Mouse (Mus musculus) lung, embryonic 15.5 days (tissue): Measurements from ENCODE around the gene Kctd17. TPM values are rescaled to one million over a fixed set of nuclear protein-coding genes. Genes with fewer than 3 reads are reported as not detected.

ENCODE experiments used
- ATAC-seq: fragments of 200-750 bp; cut with Nextera tagmentation; 2 replicates; pipeline ENCODE4 v1.8.0; 2017; ENCODE audit warnings: moderate number of reproducible peaks, borderline replicate concordance; ENCODE audit not compliant: low FRiP score, low TSS enrichment; ENCODE audit errors: extremely low read depth
- H3K27ac ChIP-seq: fragments of 300-500 bp; sonication (generic); 2 replicates; pipeline ENCODE4 v1.5.1; 2015; ENCODE audit warnings: moderate library complexity, mild to moderate bottlenecking, inconsistent platforms
- H3K27me3 ChIP-seq: fragments of 300-500 bp; sonication (generic); 2 replicates; pipeline ENCODE4 v1.6.1; 2015; ENCODE audit warnings: inconsistent platforms
- H3K36me3 ChIP-seq: fragments of 300-500 bp; sonication (generic); 2 replicates; pipeline ENCODE4 v1.6.1; 2015; ENCODE audit warnings: inconsistent platforms
- H3K4me1 ChIP-seq: fragments of 300-500 bp; sonication (generic); 2 replicates; pipeline ENCODE4 v1.6.1; 2015; ENCODE audit warnings: inconsistent platforms
- H3K4me2 ChIP-seq: fragments of 300-500 bp; sonication (generic); 2 replicates; pipeline ENCODE4 v1.6.1; 2015; ENCODE audit warnings: inconsistent platforms, mild to moderate bottlenecking, moderate library complexity
- H3K4me3 ChIP-seq: fragments of 300-500 bp; sonication (generic); 2 replicates; pipeline ENCODE4 v1.5.1; 2015; ENCODE audit warnings: mild to moderate bottlenecking, inconsistent platforms
- H3K9ac ChIP-seq: fragments of 300-500 bp; sonication (generic); 2 replicates; pipeline ENCODE4 v1.6.1; 2015; ENCODE audit warnings: inconsistent platforms
- H3K9me3 ChIP-seq: fragments of 300-500 bp; sonication (generic); 2 replicates; pipeline ENCODE4 v1.6.1; 2016; ENCODE audit warnings: inconsistent platforms
- WGBS: fragments of 180-500 bp; shearing (Covaris S2); methylation state at CpG from one replicate; pipeline ENCODE4 v1.1.7; 2015; 5-methylcytosine and 5-hydroxymethylcytosine counted together
- polyA plus RNA-seq: library from polyadenylated mRNA; unstranded; fragments of >200 nt; fragmentation: Nextera tagmentation; extraction: Ambion mirVana; gene quantifications from 2 replicates; pipeline ENCODE4 v1.2.1, GENCODE M21; 2015

Kctd17 gene
- polyA plus RNA-seq, 1 experiment from 2014 or later, result 49.5 TPM

GRCm38 (mm10) chr15:78450419-78450768 lies 22.0 kb downstream of the Kctd17 start:
- 78% methylated on average over 6 of the region's 6 CpGs for WGBS
- no peak overlapping the region for H3K27ac ChIP-seq

DNA sequence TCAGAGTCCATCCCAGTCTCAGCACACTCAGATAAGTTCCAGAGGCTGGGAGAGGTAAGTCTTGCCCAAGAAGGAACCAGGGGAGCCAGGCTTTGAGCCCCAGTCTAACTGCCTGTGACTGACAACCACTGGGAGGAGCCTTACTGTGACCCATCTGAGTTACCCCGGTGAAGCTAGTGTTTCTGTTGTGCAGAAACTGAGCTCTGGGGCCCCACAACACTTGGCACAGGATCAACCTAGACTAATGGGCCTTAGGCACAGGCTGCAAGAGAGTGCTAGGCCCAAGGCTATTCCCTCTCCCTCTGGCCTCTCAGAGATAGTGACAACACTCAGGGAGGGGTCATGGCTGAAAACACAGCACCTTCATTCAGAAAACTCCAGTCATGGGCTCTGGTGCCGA lies 22.8 kb downstream of the Kctd17 start:
- Histone ChIP-seq H3K27me3 (no peaks in the 10 kb centered on the region), H3K4me1 (peaks cover 6% of the 10 kb centered on the region; the same call in 1 of the 2 replicates), H3K4me3 (no peak overlapping the region), H3K9ac (no peak overlapping the region), H3K9me3 (no peaks in the 10 kb centered on the region), H3K4me2 (no peak overlapping the region), H3K27ac (no peak overlapping the region), H3K36me3 (no peaks in the 10 kb centered on the region)
- WGBS, result 65% methylated on average over 2 of the region's 2 CpGs
- no peak for ATAC-seq

More at GRCm38 (mm10) chr15:78450419-78450768, 22.0 kb downstream of the Kctd17 start:
- H3K4me2 ChIP-seq, result no peak overlapping the region
- peaks cover 6% of the 10 kb centered on the region; the same call in 1 of the 2 replicates for H3K4me1 ChIP-seq
- no peak overlapping the region for H3K9ac ChIP-seq
- H3K4me3 ChIP-seq, result no peak overlapping the region
- H3K27me3 ChIP-seq, result no peaks in the 10 kb centered on the region
- ATAC-seq, result no peak
- no peaks in the 10 kb centered on the region for H3K9me3 ChIP-seq
- no peaks in the 10 kb centered on the region for H3K36me3 ChIP-seq

GRCm38 (mm10) chr15:78452929-78453328 lies 24.6 kb downstream of the Kctd17 start:
- no peak overlapping the region for H3K27ac ChIP-seq
- H3K4me3 ChIP-seq, result no peak overlapping the region
- no peaks in the 10 kb centered on the region for H3K27me3 ChIP-seq
- no peaks in the 10 kb centered on the region for H3K36me3 ChIP-seq
- no peak overlapping the region for H3K9ac ChIP-seq
- 65% methylated on average over 3 of the region's 3 CpGs for WGBS
- no peak for ATAC-seq
- no peak overlapping the region for H3K4me2 ChIP-seq
- H3K4me1 ChIP-seq, result peaks cover 6% of the 10 kb centered on the region; the same call in 1 of the 2 replicates
- no peaks in the 10 kb centered on the region for H3K9me3 ChIP-seq

- ATAC-seq, result no peak
- no peaks in the 10 kb centered on the region for H3K4me1 ChIP-seq
- no peaks in the 10 kb centered on the region for H3K27me3 ChIP-seq
- no peak overlapping the region for H3K27ac ChIP-seq
- no peaks in the 10 kb centered on the region for H3K36me3 ChIP-seq
- H3K4me2 ChIP-seq, result no peak overlapping the region
- H3K4me3 ChIP-seq, result no peak overlapping the region
- no peaks in the 10 kb centered on the region for H3K9me3 ChIP-seq
- 46% methylated on average over 4 of the region's 4 CpGs for WGBS
- H3K9ac ChIP-seq, result no peak overlapping the region
Measured at GRCm38 (mm10) chr15:78455168-78455567, 26.8 kb downstream of the Kctd17 start.

DNA sequence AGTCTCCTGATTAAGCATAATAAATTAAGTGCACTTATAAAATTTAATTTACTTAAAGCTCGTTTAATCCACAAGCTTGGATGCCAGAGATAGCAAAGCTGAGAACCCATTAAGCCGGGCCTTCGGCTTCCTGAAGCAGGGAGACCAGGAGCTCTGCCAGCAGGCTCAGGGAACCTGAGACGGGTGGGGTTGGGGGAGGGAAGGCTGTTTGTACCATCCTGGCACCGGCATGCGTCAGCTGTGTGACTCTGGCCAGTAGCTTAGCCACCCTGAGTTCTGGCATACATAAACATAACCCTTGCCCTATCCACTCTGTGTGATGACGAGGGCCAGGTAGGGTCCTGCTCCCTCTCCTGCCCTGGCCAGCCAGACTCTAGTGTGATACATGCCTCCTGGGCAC lies 27.7 kb downstream of the Kctd17 start:
- no peak overlapping the region for H3K4me2 ChIP-seq
- H3K4me1 ChIP-seq, result no peaks in the 10 kb centered on the region
- H3K27me3 ChIP-seq, result no peaks in the 10 kb centered on the region
- no peak overlapping the region for H3K4me3 ChIP-seq
- no peaks in the 10 kb centered on the region for H3K36me3 ChIP-seq
- H3K9ac ChIP-seq, result no peak overlapping the region
- no peak for ATAC-seq
- H3K9me3 ChIP-seq, result no peaks in the 10 kb centered on the region
- WGBS, result 40% methylated on average over 7 of the region's 7 CpGs
- H3K27ac ChIP-seq, result no peak overlapping the region

DNA sequence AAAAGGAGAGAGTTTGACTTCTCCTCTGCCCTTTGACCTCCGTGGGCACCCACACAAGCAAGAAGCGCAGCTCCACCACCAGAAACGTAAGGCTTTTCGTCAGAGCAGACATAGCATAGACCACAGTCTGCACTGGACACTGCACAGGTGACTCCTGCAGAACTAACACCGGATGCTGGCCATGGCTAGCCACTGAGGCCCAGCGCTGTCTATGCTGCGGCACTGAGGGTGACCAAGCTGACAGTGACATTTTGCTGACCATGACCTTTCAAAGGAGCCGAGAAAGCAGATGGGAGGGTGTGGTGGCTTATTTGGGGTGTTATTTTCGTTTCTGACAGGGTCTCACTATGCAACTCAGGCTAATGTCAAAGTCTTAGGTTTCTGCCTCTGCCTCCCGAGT lies 28.8 kb downstream of the Kctd17 start:
- Histone ChIP-seq H3K4me1 (no peaks in the 10 kb centered on the region), H3K36me3 (no peaks in the 10 kb centered on the region), H3K4me2 (no peak overlapping the region), H3K27ac (no peak overlapping the region), H3K4me3 (no peak overlapping the region), H3K9ac (no peak overlapping the region), H3K27me3 (no peaks in the 10 kb centered on the region), H3K9me3 (no peaks in the 10 kb centered on the region)
- ATAC-seq, result no peak
- 71% methylated on average over 10 of the region's 10 CpGs for WGBS

GRCm38 (mm10) chr15:78462981-78463380 lies 34.6 kb downstream of the Kctd17 start:
- no peaks in the 10 kb centered on the region for H3K27me3 ChIP-seq
- H3K9ac ChIP-seq, result no peak overlapping the region
- no peak overlapping the region for H3K4me2 ChIP-seq
- no peak for ATAC-seq
- no peaks in the 10 kb centered on the region for H3K4me1 ChIP-seq
- WGBS, result 27% methylated on average over 2 of the region's 2 CpGs
- H3K9me3 ChIP-seq, result no peaks in the 10 kb centered on the region
- no peak overlapping the region for H3K4me3 ChIP-seq
- no peak overlapping the region for H3K27ac ChIP-seq
- no peaks in the 10 kb centered on the region for H3K36me3 ChIP-seq

DNA sequence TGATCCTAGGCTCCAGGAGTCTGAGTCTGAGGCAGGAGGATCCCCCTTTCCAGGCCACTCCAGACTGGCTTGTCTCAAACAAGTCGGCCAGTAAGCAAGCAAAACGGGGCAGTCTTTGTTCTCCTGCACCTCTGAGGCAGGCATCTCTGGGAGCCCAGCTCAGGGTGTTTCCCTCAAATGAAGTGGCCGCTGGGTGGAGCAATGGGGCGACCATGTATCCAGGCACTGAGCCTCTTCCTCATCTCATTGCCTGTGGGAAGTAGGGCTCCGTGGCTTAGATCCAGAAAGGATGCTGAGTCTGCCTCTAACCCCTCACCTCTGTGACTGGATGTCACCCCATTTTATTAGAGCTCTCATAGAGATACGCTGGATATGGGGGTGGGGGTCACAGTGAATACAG lies 38.4 kb downstream of the Kctd17 start:
- 35% methylated on average over 6 of the region's 6 CpGs for WGBS
- H3K4me3 ChIP-seq, result no peak overlapping the region
- no peak for ATAC-seq

GRCm38 (mm10) chr15:78467570-78467969 lies 39.2 kb downstream of the Kctd17 start:
- H3K27me3 ChIP-seq, result no peaks in the 10 kb centered on the region
- 89% methylated on average over 7 of the region's 7 CpGs for WGBS
- no peaks in the 10 kb centered on the region for H3K9me3 ChIP-seq
- no peak for ATAC-seq
- no peak overlapping the region for H3K9ac ChIP-seq
- H3K36me3 ChIP-seq, result no peaks in the 10 kb centered on the region
- no peak overlapping the region for H3K27ac ChIP-seq
- no peaks in the 10 kb centered on the region for H3K4me1 ChIP-seq
- no peak overlapping the region for H3K4me2 ChIP-seq
- no peak overlapping the region for H3K4me3 ChIP-seq

More for the DNA sequence above, 38.4 kb downstream of the Kctd17 start:
- no peaks in the 10 kb centered on the region for H3K4me1 ChIP-seq
- no peaks in the 10 kb centered on the region for H3K9me3 ChIP-seq
- H3K27me3 ChIP-seq, result no peaks in the 10 kb centered on the region
- no peak overlapping the region for H3K9ac ChIP-seq
- H3K4me2 ChIP-seq, result no peak overlapping the region
- H3K27ac ChIP-seq, result no peak overlapping the region
- no peaks in the 10 kb centered on the region for H3K36me3 ChIP-seq

DNA sequence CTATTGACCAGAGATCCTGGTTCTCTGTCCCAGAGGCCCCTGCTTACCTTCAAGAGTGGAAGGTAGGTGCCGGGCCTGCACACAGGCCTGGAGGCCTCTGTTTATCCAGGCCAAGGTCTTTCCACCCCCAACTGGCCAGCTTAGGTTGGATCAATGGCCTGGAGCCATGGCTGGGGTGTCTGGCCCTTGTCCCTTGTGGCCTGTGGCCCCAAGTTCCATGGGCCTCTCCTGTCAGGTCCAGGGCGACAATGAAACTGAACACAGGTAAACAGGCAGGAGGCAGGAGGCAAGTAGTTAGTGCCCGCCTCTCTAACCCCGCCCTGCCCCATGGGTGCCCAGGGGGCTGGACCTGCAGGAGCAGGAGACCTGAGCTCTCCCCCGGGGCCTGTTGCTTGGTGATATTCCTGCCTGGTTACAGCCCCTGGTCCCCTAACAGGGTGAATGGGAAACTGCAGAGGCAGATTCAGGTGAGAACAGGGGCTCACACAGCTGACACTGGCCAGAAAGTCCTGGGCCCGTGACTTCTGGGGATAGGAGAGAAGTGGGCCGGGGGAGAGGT lies 40.1 kb downstream of the Kctd17 start, which contains the start of gene Tmprss6:
Gene Tmprss6, minus strand, starts transcription at position 256 of the 559 bp plus-strand sequence.
- no peak for ATAC-seq
- Histone ChIP-seq H3K9me3 (no peaks in the 10 kb centered on the region), H3K36me3 (no peaks in the 10 kb centered on the region), H3K4me3 (no peak within 1 kb of the TSS), H3K9ac (no peak within 1 kb of the TSS), H3K4me1 (no peaks in the 10 kb centered on the region), H3K4me2 (no peak within 1 kb of the TSS), H3K27ac (no peak within 1 kb of the TSS), H3K27me3 (no peaks in the 10 kb centered on the region)
- WGBS, result 77% methylated on average over 7 of the region's 7 CpGs

- Histone ChIP-seq H3K4me2 (no peak overlapping the region), H3K9ac (no peak overlapping the region), H3K9me3 (no peaks in the 10 kb centered on the region), H3K27me3 (no peaks in the 10 kb centered on the region), H3K4me1 (no peaks in the 10 kb centered on the region), H3K36me3 (no peaks in the 10 kb centered on the region), H3K4me3 (no peak overlapping the region), H3K27ac (no peak overlapping the region)
- no peak for ATAC-seq
- 72% methylated on average over 4 of the region's 4 CpGs for WGBS
Measured at GRCm38 (mm10) chr15:78470495-78471276, 42.3 kb downstream of the Kctd17 start.

GRCm38 (mm10) chr15:78471902-78472301 lies 43.5 kb downstream of the Kctd17 start:
- 25% methylated on average over 7 of the region's 7 CpGs for WGBS
- no peaks in the 10 kb centered on the region for H3K36me3 ChIP-seq
- H3K9me3 ChIP-seq, result no peaks in the 10 kb centered on the region
- H3K27ac ChIP-seq, result no peak overlapping the region
- no peak overlapping the region for H3K9ac ChIP-seq
- H3K27me3 ChIP-seq, result no peaks in the 10 kb centered on the region
- H3K4me2 ChIP-seq, result no peak overlapping the region
- no peak overlapping the region for H3K4me3 ChIP-seq
- H3K4me1 ChIP-seq, result no peaks in the 10 kb centered on the region
- ATAC-seq, result no peak
